Mouse (Mus musculus): ENCODE measurements around the gene Fam126a. TPM values are rescaled to one million over a fixed set of nuclear protein-coding genes. Genes with fewer than 3 reads are reported as not detected.
A peak's percentile ranks its signal among the peaks of the same experiment; 100 is the strongest.

The Fam126a gene
- polyA plus RNA-seq (2012; rRNA removed), result 25.2 and 28.5 TPM in 2 replicates

DNA sequence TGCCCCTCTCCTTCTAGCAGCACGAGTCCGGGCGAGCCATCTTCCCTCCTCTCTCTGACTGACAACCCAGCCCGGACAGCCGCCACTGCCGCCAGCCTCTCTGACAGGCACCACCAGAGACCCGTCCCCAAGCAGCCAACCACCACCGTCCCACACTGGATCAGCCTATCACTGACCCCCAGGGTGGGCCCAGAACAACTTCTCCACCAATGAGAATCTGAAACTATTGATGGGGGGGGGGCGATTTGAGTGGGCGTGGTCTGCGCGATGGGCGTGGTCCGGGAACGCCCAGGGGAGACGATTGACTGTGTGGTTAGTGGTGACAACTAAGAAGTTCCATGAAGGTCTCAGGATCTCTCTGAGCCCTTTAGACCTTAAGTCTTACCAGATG lies at the start of gene Fam126a:
TSS of gene Fam126a (minus strand) at position 112 of the 391 bp plus-strand sequence.
- DNase-seq (ENCODE audit: low read depth), result peak; percentile 99
- TF ChIP-seq CTCF (IDR thresholded peaks at IDR 0.05; ENCODE audit: borderline replicate concordance, extremely low read depth, insufficient read depth, insufficient read length) (no peak), POLR2A (IDR thresholded peaks at IDR 0.05; ENCODE audit: borderline replicate concordance, extremely low read depth, insufficient read depth, insufficient read length, poor library complexity, severe bottlenecking) (peak; percentile 74; the same call in 1 of the 2 replicates)

GRCm38 (mm10) chr5:24078420-24079179 lies 48.1 kb upstream of the Fam126a start:
- peak; percentile 51 for DNase-seq (ENCODE audit: low read depth)
- TF ChIP-seq CTCF (IDR thresholded peaks at IDR 0.05; ENCODE audit: borderline replicate concordance, extremely low read depth, insufficient read depth, insufficient read length), result peak; percentile 43; the same call in 1 of the 2 replicates
- no peak for TF ChIP-seq POLR2A (IDR thresholded peaks at IDR 0.05; ENCODE audit: borderline replicate concordance, extremely low read depth, insufficient read depth, insufficient read length, poor library complexity, severe bottlenecking)

DNA sequence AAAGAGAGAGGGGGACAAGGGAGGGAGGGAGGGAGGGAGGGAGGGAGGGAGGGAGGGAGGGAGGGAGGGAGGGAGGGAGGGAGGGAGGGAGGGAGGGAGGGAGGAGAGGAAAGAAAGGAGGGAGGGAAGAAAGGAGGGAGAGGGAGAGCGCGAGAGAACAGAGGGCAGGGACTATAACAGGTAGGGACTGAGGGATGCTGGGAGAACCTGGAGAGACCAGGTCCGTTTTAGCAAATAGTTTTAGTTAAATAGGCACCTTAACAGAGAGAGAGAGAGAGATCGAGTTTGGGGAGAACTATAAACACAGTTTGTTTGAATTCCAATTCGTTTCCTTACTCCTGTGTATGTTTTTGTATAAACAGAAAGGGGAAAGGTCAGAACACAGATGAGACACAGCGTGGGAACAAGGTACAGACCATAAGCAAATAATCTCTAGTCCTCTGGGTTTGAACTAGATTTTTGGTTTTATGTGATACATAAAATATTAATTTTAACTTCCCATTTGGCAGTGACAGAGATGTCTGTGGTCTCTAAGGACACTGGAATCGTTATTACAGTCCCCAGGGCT lies 47.3 kb upstream of the Fam126a start:
- no peak for DNase-seq (ENCODE audit: low read depth)
- TF ChIP-seq POLR2A (IDR thresholded peaks at IDR 0.05; ENCODE audit: borderline replicate concordance, extremely low read depth, insufficient read depth, insufficient read length, poor library complexity, severe bottlenecking), result no peak
- no peak for TF ChIP-seq CTCF (IDR thresholded peaks at IDR 0.05; ENCODE audit: borderline replicate concordance, extremely low read depth, insufficient read depth, insufficient read length)

DNA sequence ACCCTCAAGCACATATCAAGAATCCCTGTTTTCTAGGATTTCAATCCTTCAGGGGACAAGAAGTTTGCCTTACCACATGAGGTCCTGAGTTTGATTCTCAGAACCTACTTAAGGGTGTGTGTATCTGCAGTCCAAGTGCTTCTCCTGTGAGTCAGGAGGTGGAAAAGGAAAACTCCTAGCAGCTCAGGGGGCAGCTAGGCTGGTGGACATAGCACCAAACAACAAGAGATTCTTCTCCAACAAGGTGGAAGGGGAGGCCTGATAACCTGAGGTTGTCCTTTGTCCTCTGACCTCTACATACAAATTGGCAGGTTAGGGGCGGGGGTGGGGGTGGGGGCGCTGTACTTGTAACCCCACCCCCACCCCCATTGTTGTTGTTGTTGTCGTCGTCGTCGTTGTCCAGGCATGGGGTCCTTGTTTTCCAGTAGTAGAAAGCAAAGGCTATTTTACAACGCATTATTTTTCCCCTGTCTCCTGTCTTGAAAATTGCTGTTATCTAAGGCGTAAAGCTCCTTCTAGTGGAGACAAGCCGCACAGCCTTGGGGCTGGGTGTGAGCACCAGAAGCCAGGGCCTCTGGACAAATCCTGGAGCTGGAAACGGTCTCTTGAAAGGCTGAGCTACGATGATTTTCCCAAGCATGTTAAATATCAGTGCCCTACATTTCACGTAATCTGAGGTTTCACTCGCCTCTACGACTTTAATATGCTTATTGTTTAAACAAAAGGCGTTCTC lies 46.7 kb upstream of the Fam126a start:
- DNase-seq (ENCODE audit: low read depth), result peak; percentile 93
- TF ChIP-seq POLR2A (IDR thresholded peaks at IDR 0.05; ENCODE audit: borderline replicate concordance, extremely low read depth, insufficient read depth, insufficient read length, poor library complexity, severe bottlenecking), result 0 out of 2 replicates have a peak, but pooled peaks have one; percentile 16
- peak; percentile 78 for TF ChIP-seq CTCF (IDR thresholded peaks at IDR 0.05; ENCODE audit: borderline replicate concordance, extremely low read depth, insufficient read depth, insufficient read length)

GRCm38 (mm10) chr5:24072031-24072430 lies 41.5 kb upstream of the Fam126a start:
- no peak for TF ChIP-seq POLR2A (IDR thresholded peaks at IDR 0.05; ENCODE audit: borderline replicate concordance, extremely low read depth, insufficient read depth, insufficient read length, poor library complexity, severe bottlenecking)
- TF ChIP-seq CTCF (IDR thresholded peaks at IDR 0.05; ENCODE audit: borderline replicate concordance, extremely low read depth, insufficient read depth, insufficient read length), result no peak
- DNase-seq (ENCODE audit: low read depth), result no peak

DNA sequence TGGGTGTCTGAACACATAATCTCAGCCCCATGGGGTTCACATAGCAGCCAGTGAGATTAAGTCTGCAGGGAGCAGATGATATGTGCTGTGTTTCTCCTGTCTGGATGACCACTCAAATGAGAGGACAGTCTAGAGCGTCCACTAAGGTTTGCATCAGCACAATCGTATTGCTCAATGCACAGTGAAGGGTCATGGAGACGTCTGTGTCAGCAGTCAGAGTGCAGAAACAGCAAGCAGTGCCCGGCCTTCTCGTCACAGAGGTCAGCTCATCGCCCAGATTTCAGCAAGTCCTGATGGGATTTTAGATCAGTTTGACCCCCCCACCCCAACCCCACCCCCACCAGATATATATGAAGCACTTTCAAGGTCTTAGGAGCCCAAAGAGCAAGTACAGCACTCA lies 38.5 kb upstream of the Fam126a start:
- DNase-seq (ENCODE audit: low read depth), result no peak
- TF ChIP-seq POLR2A (IDR thresholded peaks at IDR 0.05; ENCODE audit: borderline replicate concordance, extremely low read depth, insufficient read depth, insufficient read length, poor library complexity, severe bottlenecking) (no peak), CTCF (IDR thresholded peaks at IDR 0.05; ENCODE audit: borderline replicate concordance, extremely low read depth, insufficient read depth, insufficient read length) (no peak)

- no peak for DNase-seq (ENCODE audit: low read depth)
Measured at GRCm38 (mm10) chr5:24063545-24063944, 33.1 kb upstream of the Fam126a start.

GRCm38 (mm10) chr5:24063034-24063433 lies 32.5 kb upstream of the Fam126a start:
- DNase-seq (ENCODE audit: low read depth), result no peak
- no peak for TF ChIP-seq POLR2A (IDR thresholded peaks at IDR 0.05; ENCODE audit: borderline replicate concordance, extremely low read depth, insufficient read depth, insufficient read length, poor library complexity, severe bottlenecking)
- TF ChIP-seq CTCF (IDR thresholded peaks at IDR 0.05; ENCODE audit: borderline replicate concordance, extremely low read depth, insufficient read depth, insufficient read length), result no peak

More at GRCm38 (mm10) chr5:24063545-24063944, 33.1 kb upstream of the Fam126a start:
- TF ChIP-seq POLR2A (IDR thresholded peaks at IDR 0.05; ENCODE audit: borderline replicate concordance, extremely low read depth, insufficient read depth, insufficient read length, poor library complexity, severe bottlenecking) (no peak), CTCF (IDR thresholded peaks at IDR 0.05; ENCODE audit: borderline replicate concordance, extremely low read depth, insufficient read depth, insufficient read length) (no peak)

- TF ChIP-seq CTCF (IDR thresholded peaks at IDR 0.05; ENCODE audit: borderline replicate concordance, extremely low read depth, insufficient read depth, insufficient read length), result no peak
- TF ChIP-seq POLR2A (IDR thresholded peaks at IDR 0.05; ENCODE audit: borderline replicate concordance, extremely low read depth, insufficient read depth, insufficient read length, poor library complexity, severe bottlenecking), result no peak
- DNase-seq (ENCODE audit: low read depth), result no peak
Measured at GRCm38 (mm10) chr5:24060949-24061348, 30.5 kb upstream of the Fam126a start.

- no peak for TF ChIP-seq POLR2A (IDR thresholded peaks at IDR 0.05; ENCODE audit: borderline replicate concordance, extremely low read depth, insufficient read depth, insufficient read length, poor library complexity, severe bottlenecking)
- TF ChIP-seq CTCF (IDR thresholded peaks at IDR 0.05; ENCODE audit: borderline replicate concordance, extremely low read depth, insufficient read depth, insufficient read length), result peak; percentile 8; the same call in 1 of the 2 replicates
- DNase-seq (ENCODE audit: low read depth), result no peak
Measured at GRCm38 (mm10) chr5:24057592-24057991, 27.1 kb upstream of the Fam126a start.

DNA sequence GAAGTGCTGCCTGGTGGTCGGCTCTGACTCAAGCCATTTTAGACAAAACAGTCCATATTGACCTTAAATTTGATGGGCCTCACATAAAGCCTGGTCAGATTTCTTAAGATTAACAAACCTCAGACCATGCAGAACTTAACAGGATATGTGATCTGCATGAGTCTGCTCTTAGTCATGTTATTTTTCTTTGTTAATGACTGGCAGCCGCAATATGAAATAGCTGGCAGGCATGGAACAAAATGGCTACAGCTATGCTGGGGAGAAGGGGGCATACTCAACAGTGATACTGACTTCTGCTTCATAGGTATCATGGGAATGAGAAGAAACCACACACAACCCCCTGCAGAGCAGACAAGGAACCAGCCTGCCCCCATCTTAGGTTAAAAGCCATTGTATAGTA lies 26.4 kb upstream of the Fam126a start:
- TF ChIP-seq CTCF (IDR thresholded peaks at IDR 0.05; ENCODE audit: borderline replicate concordance, extremely low read depth, insufficient read depth, insufficient read length), result no peak
- TF ChIP-seq POLR2A (IDR thresholded peaks at IDR 0.05; ENCODE audit: borderline replicate concordance, extremely low read depth, insufficient read depth, insufficient read length, poor library complexity, severe bottlenecking), result no peak

More for the DNA sequence above, 26.4 kb upstream of the Fam126a start:
- DNase-seq (ENCODE audit: low read depth), result no peak
